In the genomic region with DNA sequence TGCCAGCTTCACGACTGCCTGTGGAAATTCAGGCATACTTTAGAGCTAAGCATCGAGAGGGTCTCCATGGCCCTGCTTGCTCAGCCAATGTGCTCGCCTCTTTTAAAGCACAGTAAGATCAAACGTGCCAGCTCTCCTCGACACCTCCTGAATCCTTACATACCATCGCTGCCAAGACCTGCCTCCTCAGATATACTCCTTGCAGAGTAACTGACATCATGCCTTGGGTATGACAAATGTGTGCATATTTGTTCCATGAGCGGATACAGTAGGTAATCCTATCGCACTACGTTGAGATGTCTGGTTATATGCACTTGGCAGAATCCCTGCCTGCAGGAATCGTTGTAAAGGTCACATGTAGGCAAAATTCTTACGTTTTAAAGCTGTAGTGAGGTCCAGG, we compare ENCODE assay signal across 30 mouse cellular contexts.
DNase-seq lines count a peak whose midpoint lies in the region; ATAC-seq and TF ChIP-seq lines count a peak whose summit lies in the region.
"Had no signal": no experiment of that assay in that cellular context is flagged by ENCODE, and none has a peak within 500 bp of the region (broad histone marks: within the 10 kb centered on the region; RNA-seq: fewer than 3 reads in every experiment).

No protein-coding gene starts in this region.

- no peak overlapping the region for H3K4me3 ChIP-seq in heart, adult 2 months
- no peak overlapping the region for H3K4me3 ChIP-seq in intestine, embryonic 14.5 days (ENCODE audit: low read depth, low read length)
- no peak overlapping the region for H3K4me3 ChIP-seq in intestine, embryonic 15.5 days (replicated peaks)
- H3K4me3 ChIP-seq in lung, embryonic 16.5 days (ENCODE audit: low read length) = no peak overlapping the region
- H3K4me3 ChIP-seq in embryonic facial prominence, embryonic 10.5 days = no peak overlapping the region
- no peak overlapping the region for H3K4me3 ChIP-seq in forebrain, embryonic 12.5 days (replicated peaks)
- H3K4me3 ChIP-seq: embryonic facial prominence, embryonic 13.5 days; forebrain, embryonic 15.5 days; layer of hippocampus, adult 2 months; liver, embryonic 12.5 days; midbrain, embryonic 10.5 days; myocyte; neural tube, embryonic 13.5 days had no signal

- no peak for TF ChIP-seq POLR2A in heart, adult 2 months (IDR thresholded peaks at IDR 0.05; ENCODE audit: insufficient read depth, low read depth, low read length)

- 0 out of 2 replicates have a peak, but pooled peaks have one; percentile 3 for ATAC-seq in intestine, embryonic 14.5 days (replicated peaks; ENCODE audit: low FRiP score, low TSS enrichment, low read depth)
- no peak for ATAC-seq in intestine, embryonic 15.5 days
- peak; percentile 32; the same call in 1 of the 2 replicates for ATAC-seq in lung, embryonic 16.5 days (ENCODE audit: low read depth)
- no peak for ATAC-seq in forebrain, embryonic 12.5 days (ENCODE audit: low FRiP score)
- ATAC-seq: CD4-positive, CD25-positive, alpha-beta regulatory T cell, adult 4 months; forebrain, embryonic 15.5 days; hindbrain, embryonic 16.5 days; intestine, postnatal 0 days; liver, embryonic 12.5 days; midbrain, embryonic 16.5 days had no signal

- peak; percentile 87 for DNase-seq in heart, adult 11 months
- DNase-seq in heart, adult 2 months = no peak
- no peak for DNase-seq in intestine, embryonic 14.5 days (ENCODE audit: low spot score)
- DNase-seq in lung, postnatal 36 days = no peak
- peak; percentile 5 for DNase-seq in embryonic facial prominence, embryonic 10.5 days (ENCODE audit: low spot score)
- DNase-seq: adrenal gland, adult 8-10 months; cerebellum, adult 18-20 months; cerebellum, postnatal 25 days; gastrocnemius, postnatal 14 days; heart, adult 18-20 months; lung, adult 18-20 months; retina, postnatal 1 day; right cerebral cortex, postnatal 25 days; spleen, adult 18-20 months; thymus, postnatal 25 days had no signal

- H3K4me1 ChIP-seq in heart, adult 2 months (ENCODE audit: control insufficient read depth, insufficient read depth, low read length) = peaks cover 3% of the 10 kb centered on the region; the same call in 1 of the 2 replicates
- H3K4me1 ChIP-seq in intestine, embryonic 14.5 days (replicated peaks; ENCODE audit: control insufficient read depth, insufficient read depth, low read length) = 0 out of 2 replicates have a peak, but pooled peaks cover 3% of the 10 kb centered on the region
- H3K4me1 ChIP-seq in intestine, embryonic 15.5 days (replicated peaks) = no peaks in the 10 kb centered on the region
- H3K4me1 ChIP-seq in lung, embryonic 16.5 days (replicated peaks; ENCODE audit: control insufficient read depth, insufficient read depth, low read length) = peaks cover 20% of the 10 kb centered on the region
- H3K4me1 ChIP-seq in embryonic facial prominence, embryonic 10.5 days = peaks cover 7% of the 10 kb centered on the region; the same call in 1 of the 2 replicates
- no peaks in the 10 kb centered on the region for H3K4me1 ChIP-seq in forebrain, embryonic 12.5 days

- no peaks in the 10 kb centered on the region; the same call in none of the 2 replicates for H3K79me2 ChIP-seq in heart, adult 2 months (replicated peaks; ENCODE audit: control insufficient read depth, insufficient read depth, low read length)

- TF ChIP-seq CTCF in heart, adult 2 months (IDR thresholded peaks at IDR 0.05) = no peak

- no peaks in the 10 kb centered on the region for H3K9me3 ChIP-seq in intestine, embryonic 14.5 days (ENCODE audit: control insufficient read depth, low read length)
- H3K9me3 ChIP-seq in intestine, embryonic 15.5 days = no peaks in the 10 kb centered on the region
- H3K9me3 ChIP-seq in lung, embryonic 16.5 days (ENCODE audit: control insufficient read depth, low read length) = no peaks in the 10 kb centered on the region
- no peaks in the 10 kb centered on the region for H3K9me3 ChIP-seq in embryonic facial prominence, embryonic 10.5 days
- H3K9me3 ChIP-seq in forebrain, embryonic 12.5 days = no peaks in the 10 kb centered on the region
- H3K9me3 ChIP-seq: embryonic facial prominence, embryonic 13.5 days; forebrain, embryonic 15.5 days; liver, embryonic 12.5 days; midbrain, embryonic 10.5 days; neural tube, embryonic 13.5 days had no signal

- no peak overlapping the region for H3K9ac ChIP-seq in heart, adult 2 months (ENCODE audit: low read depth, low read length)
- no peak overlapping the region for H3K9ac ChIP-seq in intestine, embryonic 14.5 days (ENCODE audit: low read length)
- H3K9ac ChIP-seq in intestine, embryonic 15.5 days = no peak overlapping the region
- no peak overlapping the region for H3K9ac ChIP-seq in lung, embryonic 16.5 days (ENCODE audit: low read length)
- H3K9ac ChIP-seq in forebrain, embryonic 12.5 days = no peak overlapping the region
- H3K9ac ChIP-seq: embryonic facial prominence, embryonic 13.5 days; forebrain, embryonic 15.5 days; liver, embryonic 12.5 days; neural tube, embryonic 13.5 days had no signal

- TF ChIP-seq EP300 in heart, adult 2 months (IDR thresholded peaks at IDR 0.05; ENCODE audit: insufficient read depth, low read depth, low read length) = no peak

- H3K4me2 ChIP-seq in intestine, embryonic 14.5 days (ENCODE audit: low read length) = no peak overlapping the region
- no peak overlapping the region for H3K4me2 ChIP-seq in intestine, embryonic 15.5 days (replicated peaks)
- H3K4me2 ChIP-seq in lung, embryonic 16.5 days (ENCODE audit: low read depth, low read length) = no peak overlapping the region
- no peak overlapping the region for H3K4me2 ChIP-seq in forebrain, embryonic 12.5 days
- H3K4me2 ChIP-seq: embryonic facial prominence, embryonic 13.5 days; forebrain, embryonic 15.5 days; liver, embryonic 12.5 days; neural tube, embryonic 13.5 days had no signal

- intact Hi-C loops in heart, adult 2 months (cut with DNase I) = no loop called here

- no peaks in the 10 kb centered on the region for H3K27me3 ChIP-seq in heart, adult 2 months (ENCODE audit: control insufficient read depth, insufficient read depth, low read length)
- H3K27me3 ChIP-seq in intestine, embryonic 14.5 days (replicated peaks; ENCODE audit: control insufficient read depth, insufficient read depth, low read length) = no peaks in the 10 kb centered on the region
- H3K27me3 ChIP-seq in intestine, embryonic 15.5 days (replicated peaks) = no peaks in the 10 kb centered on the region
- H3K27me3 ChIP-seq in lung, embryonic 16.5 days (ENCODE audit: control insufficient read depth, insufficient read depth, low read depth, low read length) = no peaks in the 10 kb centered on the region
- no peaks in the 10 kb centered on the region for H3K27me3 ChIP-seq in embryonic facial prominence, embryonic 10.5 days (replicated peaks; ENCODE audit: low read depth, poor library complexity, severe bottlenecking)
- no peaks in the 10 kb centered on the region for H3K27me3 ChIP-seq in forebrain, embryonic 12.5 days
- H3K27me3 ChIP-seq: embryonic facial prominence, embryonic 13.5 days; forebrain, embryonic 15.5 days; liver, embryonic 12.5 days; neural tube, embryonic 13.5 days had no signal

- WGBS in heart, adult 2 months = 64% methylated on average over 11 of the region's 11 CpGs
- 78% methylated on average over 11 of the region's 11 CpGs for WGBS in intestine, embryonic 14.5 days
- WGBS in intestine, embryonic 15.5 days = 77% methylated on average over 11 of the region's 11 CpGs
- 48% methylated on average over 11 of the region's 11 CpGs for WGBS in lung, embryonic 16.5 days
- WGBS in embryonic facial prominence, embryonic 10.5 days = 88% methylated on average over 11 of the region's 11 CpGs
- WGBS in forebrain, embryonic 12.5 days = 89% methylated on average over 11 of the region's 11 CpGs

- no peaks in the 10 kb centered on the region for H3K36me3 ChIP-seq in heart, adult 2 months (ENCODE audit: control insufficient read depth, insufficient read depth, low read length)
- peaks cover 2% of the 10 kb centered on the region; the same call in 1 of the 2 replicates for H3K36me3 ChIP-seq in intestine, embryonic 14.5 days (ENCODE audit: control insufficient read depth, insufficient read depth, low read length)
- H3K36me3 ChIP-seq in intestine, embryonic 15.5 days = peaks cover 7% of the 10 kb centered on the region; the same call in 1 of the 2 replicates
- H3K36me3 ChIP-seq in lung, embryonic 16.5 days (ENCODE audit: control insufficient read depth, insufficient read depth, low read length) = no peaks in the 10 kb centered on the region
- peaks cover 4% of the 10 kb centered on the region; the same call in 1 of the 2 replicates for H3K36me3 ChIP-seq in embryonic facial prominence, embryonic 10.5 days (replicated peaks)
- H3K36me3 ChIP-seq in forebrain, embryonic 12.5 days (replicated peaks) = no peaks in the 10 kb centered on the region
- H3K36me3 ChIP-seq: forebrain, embryonic 15.5 days; liver, embryonic 12.5 days; neural tube, embryonic 13.5 days had no signal

- H3K27ac ChIP-seq in heart, adult 2 months = no peak overlapping the region
- no peak overlapping the region for H3K27ac ChIP-seq in intestine, embryonic 14.5 days (ENCODE audit: low read depth)
- no peak overlapping the region for H3K27ac ChIP-seq in intestine, embryonic 15.5 days
- no peak overlapping the region for H3K27ac ChIP-seq in lung, embryonic 16.5 days (ENCODE audit: low read length)
- H3K27ac ChIP-seq in embryonic facial prominence, embryonic 10.5 days (replicated peaks) = no peak overlapping the region
- H3K27ac ChIP-seq in forebrain, embryonic 12.5 days = no peak overlapping the region
- H3K27ac ChIP-seq: embryonic facial prominence, embryonic 13.5 days; forebrain, embryonic 15.5 days; kidney, postnatal 0 days; layer of hippocampus, adult 2 months; liver, embryonic 12.5 days; midbrain, embryonic 10.5 days; neural tube, embryonic 13.5 days had no signal

Comparison
In these comparisons a context has a peak if more than half of its experiments do, and no peak if none do; other contexts are left out.
1. DNase-seq: peak in heart, adult 11 months (single experiment) and embryonic facial prominence, embryonic 10.5 days (single experiment); none in heart, adult 2 months (0 of 2), intestine, embryonic 14.5 days (single experiment) and lung, postnatal 36 days (single experiment).
2. ATAC-seq: peak in intestine, embryonic 14.5 days (single experiment) and lung, embryonic 16.5 days (single experiment); none in intestine, embryonic 15.5 days (single experiment) and forebrain, embryonic 12.5 days (single experiment).